Mouse (Mus musculus) monocyte, adult 2 months (primary cell): ENCODE measurements around the gene Actb.
A peak's percentile ranks its signal among the peaks of the same experiment; 100 is the strongest.

Source experiments
- DNase-seq, 2 experiments: peaks; one replicate each; pipeline ENCODE4 v3.0.0; 2022; ENCODE audit warnings: low spot score in 2 of 2, low read depth in 1 of 2

The Actb gene

GRCm38 (mm10) chr5:142879318-142880175 lies 27.0 kb downstream of the Actb start:
- peak in 1 of 2 experiments; percentile 58 for DNase-seq

DNA sequence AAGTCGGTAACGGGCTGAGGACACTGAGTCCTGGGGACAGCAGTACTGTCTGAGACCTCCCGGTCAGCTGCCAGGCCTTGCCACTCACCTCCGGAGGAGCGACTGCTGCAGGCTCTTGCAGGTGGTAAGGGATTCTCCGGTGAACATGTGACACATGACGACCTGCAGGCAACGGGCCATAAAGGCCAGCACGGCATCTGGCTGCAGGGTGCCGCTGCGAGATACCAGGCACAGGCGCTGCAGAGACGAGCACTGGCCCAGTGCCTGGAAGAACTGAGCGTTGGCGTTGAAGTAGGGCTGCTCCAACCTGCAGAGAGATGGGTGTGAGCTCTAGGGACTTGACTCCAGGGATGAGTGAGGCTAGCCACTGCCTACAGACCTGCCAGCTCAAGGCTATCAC lies 28.0 kb downstream of the Actb start:
- DNase-seq = no peak

DNA sequence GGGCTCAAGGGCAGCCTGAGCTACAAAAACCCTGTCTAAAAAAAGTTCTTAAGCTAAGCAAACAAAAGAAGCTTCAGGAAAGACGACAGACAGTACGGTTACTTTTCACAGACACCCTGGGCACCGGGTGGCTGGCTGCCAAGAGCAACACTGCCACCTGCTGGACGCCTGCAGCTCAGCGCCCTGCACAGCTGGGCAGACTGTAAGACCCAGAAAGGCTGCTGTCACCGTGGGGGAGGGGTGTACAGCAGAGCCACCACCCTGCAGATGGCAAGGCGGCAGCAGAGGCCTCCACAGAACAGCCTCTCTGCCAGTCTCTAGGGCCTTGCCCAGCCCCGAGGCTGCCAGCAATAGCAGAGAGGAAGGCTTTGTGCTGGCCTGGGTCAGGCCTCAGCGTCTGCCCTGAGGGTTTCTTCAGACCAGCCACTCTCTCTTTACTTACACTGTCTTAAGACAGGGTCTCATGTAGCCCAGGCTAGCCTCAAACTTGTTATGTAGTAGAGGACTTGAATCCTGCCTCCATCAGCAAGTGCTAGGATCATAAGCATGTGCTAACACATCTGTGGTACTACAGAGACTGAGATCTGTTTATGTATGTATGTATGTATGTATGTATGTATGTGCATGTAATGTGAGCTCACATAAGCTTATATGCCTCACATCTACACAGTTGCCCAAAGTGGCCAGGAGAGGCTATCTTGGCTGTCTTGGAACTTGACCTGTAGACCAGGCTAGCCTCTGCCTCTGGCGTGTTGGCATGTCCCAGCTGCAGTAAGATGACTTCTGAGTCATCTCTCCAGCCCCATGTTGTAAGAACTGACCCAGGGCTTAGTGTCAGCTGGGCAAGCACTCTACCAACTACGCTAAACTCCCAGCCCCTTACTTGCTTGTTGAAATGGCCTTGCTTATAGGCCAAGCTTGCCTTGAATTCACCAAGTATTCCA lies 28.9 kb downstream of the Actb start:
- peak; percentile 29 to 73 for DNase-seq

DNA sequence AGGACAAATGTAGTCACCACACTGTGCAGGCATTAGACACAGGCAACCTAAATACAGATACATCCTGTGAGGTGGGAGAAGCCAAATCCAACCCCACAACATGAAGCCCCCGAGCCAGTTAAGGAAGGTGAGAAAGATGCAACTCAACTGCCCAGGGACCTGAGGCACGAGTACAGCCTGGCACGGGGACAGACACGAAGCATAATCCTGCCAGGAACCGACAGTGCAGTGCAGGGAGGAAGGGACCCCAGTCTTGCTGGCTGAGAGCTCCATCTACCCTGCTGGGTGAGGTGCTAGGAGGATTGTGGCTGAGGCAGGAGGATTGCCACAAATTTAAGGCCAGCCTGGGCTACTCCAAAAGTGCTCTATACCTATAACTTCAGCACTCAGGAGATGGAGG lies 29.7 kb downstream of the Actb start:
- DNase-seq = no peak

DNA sequence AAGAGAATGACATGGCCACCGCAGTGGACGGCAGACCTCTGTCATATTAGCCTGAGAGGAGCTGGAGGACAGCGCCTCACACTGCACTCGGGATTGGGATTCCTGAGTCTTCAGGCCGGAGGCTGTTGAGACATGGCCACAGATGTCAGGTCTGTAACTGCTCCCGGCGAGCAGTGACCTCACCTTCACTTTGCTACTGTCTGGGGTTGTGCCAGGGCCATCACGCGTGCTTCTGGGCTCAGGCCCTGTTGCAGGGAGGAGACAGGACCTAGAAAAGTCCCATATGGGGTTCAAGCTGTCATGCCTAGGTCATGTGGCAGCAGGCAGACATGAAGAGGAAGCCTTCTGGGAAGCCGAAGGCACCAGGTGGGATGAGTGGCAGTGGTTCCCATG lies 31.0 kb downstream of the Actb start:
- DNase-seq = no peak

DNA sequence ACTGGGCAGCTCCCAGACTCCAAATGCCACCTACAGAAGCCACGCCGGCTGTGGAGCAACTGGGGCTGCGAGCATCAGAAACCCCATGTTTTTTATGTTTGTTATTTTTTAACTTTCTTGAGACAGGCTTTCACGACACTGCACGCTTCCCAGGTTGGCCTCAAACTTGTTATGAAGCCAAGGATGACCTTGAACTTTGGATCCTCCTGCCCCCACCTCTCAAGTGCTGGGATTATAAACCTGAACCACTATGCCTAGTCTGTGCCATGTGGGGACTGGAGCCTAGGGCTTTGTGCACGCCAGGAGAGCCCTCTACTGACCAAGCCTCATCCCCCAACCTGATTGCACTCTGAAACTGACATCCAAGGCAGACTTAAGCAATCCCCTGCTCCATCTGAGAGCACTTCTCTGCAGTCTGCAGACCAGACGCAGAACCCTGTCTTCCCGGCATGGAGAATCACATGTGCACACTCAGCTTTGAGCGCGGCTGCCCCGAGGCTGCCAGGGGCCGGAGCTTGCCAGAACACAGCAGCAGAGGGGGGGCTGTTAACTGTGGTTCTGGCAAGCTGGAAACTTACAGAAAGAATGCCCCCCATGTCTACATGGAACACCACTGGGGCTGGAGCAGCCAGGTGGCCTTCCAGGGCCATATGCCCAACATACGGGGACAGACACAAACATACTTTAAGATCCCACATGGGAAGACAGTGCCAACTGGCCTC lies 31.6 kb downstream of the Actb start:
- no peak for DNase-seq

DNA sequence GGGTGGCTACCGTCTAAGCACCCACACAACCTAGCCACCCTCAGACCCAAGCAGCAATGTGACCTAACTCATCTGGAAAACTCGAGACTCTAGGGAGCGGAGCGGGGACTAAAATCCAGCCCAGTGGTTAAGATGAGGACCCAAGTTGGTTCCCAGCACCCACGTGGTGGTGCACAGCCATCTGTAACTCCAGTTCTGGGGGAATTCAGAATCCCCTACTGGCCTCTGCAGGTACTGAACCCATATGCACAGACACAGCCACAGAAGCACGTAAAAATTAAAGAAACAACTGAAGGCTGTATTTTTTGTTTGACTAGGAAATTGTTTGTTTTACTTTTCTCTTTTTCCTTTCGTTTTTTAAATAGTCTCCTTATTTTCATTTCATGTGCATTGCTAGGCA lies 32.8 kb downstream of the Actb start:
- no peak for DNase-seq

DNA sequence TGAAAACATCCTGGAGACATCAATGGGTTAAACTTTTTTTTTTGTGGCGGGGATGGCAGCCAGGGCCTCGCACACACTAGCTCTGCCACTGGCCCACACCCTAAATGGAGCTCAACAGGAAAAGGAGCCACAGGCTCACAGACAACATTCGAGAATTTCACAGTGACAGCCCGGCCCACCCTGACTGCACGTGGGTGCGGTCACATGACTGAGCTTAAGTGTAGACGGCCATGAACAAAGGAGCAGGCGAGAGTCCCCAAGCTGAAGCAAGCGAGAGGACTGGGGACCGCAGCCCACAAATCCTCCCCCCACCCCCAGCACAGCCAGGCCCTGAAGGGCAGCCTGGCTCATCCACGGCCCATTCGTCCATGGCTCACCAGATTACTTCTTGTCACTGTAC lies 34.8 kb downstream of the Actb start:
- DNase-seq = no peak

GRCm38 (mm10) chr5:142869463-142869862 lies 37.1 kb downstream of the Actb start:
- no peak for DNase-seq

GRCm38 (mm10) chr5:142857763-142858229 lies 48.8 kb downstream of the Actb start:
- no peak for DNase-seq

GRCm38 (mm10) chr5:142856408-142856807 lies 50.1 kb downstream of the Actb start:
- DNase-seq = no peak

DNA sequence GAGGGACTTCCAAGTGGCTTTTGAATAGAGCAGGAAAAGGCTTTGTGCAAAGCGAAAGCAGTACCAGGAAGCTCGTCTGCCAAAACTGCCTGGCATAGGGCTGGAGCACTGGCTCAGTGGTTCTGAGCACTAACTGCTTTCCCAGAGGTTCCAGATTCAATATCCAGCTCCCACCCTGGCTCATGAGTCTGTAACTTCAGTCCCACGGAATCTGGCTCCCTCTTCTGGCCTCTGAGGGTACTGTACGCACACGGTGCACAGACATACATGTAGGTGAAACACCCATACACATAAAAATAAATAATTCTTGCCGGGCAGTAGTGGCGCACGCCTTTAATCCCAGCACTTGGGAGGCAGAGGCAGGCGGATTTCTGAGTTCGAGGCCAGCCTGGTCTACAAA lies 51.7 kb downstream of the Actb start:
- peak in 1 of 2 experiments; percentile 29 for DNase-seq

DNA sequence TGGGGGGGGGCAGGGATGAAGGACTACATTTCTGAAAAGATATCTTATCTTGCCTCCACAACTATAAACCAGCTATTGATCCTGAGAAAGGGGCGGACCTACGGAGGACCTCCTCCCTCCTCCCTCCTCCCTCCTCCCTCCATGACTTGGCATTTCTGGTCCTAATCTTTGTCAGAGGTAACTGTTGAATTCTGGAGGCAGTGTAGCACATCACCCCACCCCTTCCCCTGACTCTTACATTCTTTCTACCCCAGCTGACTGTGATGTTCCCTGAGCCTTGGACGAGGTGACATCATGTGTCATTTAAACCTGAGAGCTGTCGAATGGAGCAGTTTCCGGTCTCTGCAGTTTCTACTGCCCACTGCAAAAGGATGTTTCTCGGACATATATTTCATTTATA lies 53.0 kb downstream of the Actb start:
- no peak for DNase-seq
